Mouse (Mus musculus): ENCODE data around the gene Lpar3.

GRCm38 (mm10) chr3:146264146-146264545, 43.4 kb downstream of the Lpar3 start:
- no peak for TF ChIP-seq CTCF (IDR thresholded peaks at IDR 0.05; ENCODE audit: control insufficient read depth, insufficient read depth, low read length)
- no peak for TF ChIP-seq POLR2A (IDR thresholded peaks at IDR 0.05; ENCODE audit: borderline replicate concordance, control insufficient read depth, low read depth, low read length)
